Mouse (Mus musculus): ENCODE data around the gene Nav2.

DNA sequence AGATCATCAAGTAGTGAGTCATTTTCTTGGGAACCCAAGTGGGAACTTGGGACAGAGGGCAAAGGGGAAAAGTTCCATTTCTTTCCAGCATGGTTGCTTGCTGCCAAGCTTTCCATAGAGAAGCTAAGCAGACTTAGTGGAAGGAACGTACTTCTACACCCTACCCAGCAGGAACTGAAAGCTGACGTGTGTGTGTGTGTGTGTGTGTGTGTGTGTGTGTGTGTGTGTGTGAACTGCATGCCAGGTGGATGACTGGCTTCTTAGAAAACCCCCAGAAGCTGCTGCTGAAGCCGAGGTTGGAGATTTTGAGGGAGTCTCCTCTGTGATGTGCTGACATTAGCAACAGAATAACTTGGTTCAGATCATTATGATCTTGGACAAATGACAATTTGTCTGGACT lies 406.5 kb downstream of the Nav2 start:
- TF ChIP-seq CTCF (IDR thresholded peaks at IDR 0.05) (no peak), POLR2A (IDR thresholded peaks at IDR 0.05; ENCODE audit: insufficient read depth, low read depth, low read length) (no peak)

All from heart, adult 2 months (tissue).